Mouse (Mus musculus) lung, postnatal 36 days (tissue): ENCODE results near the gene Lgals9.

Experiments
- DNase-seq: peaks from one replicate; pipeline ENCODE4 v3.0.0; 2022; ENCODE audit warnings: mixed read lengths

The Lgals9 gene

GRCm38 (mm10) chr11:78973381-78974150 is 11.2 kb downstream of the Lgals9 start:
- DNase-seq, result peak; percentile 42

GRCm38 (mm10) chr11:78972811-78973351 is 11.9 kb downstream of the Lgals9 start:
- DNase-seq, result no peak

- DNase-seq, result no peak
These were observed 12.4 kb downstream of the Lgals9 start for GRCm38 (mm10) chr11:78972328-78972727.

GRCm38 (mm10) chr11:78971746-78972145 is 13.0 kb downstream of the Lgals9 start:
- no peak for DNase-seq

- DNase-seq, result no peak
These were observed 13.7 kb downstream of the Lgals9 start for GRCm38 (mm10) chr11:78971096-78971495.

GRCm38 (mm10) chr11:78968121-78968520 is 16.6 kb downstream of the Lgals9 start:
- no peak for DNase-seq

GRCm38 (mm10) chr11:78967371-78967770 is 17.4 kb downstream of the Lgals9 start:
- peak; percentile 84 for DNase-seq

GRCm38 (mm10) chr11:78961221-78961620 is 23.5 kb downstream of the Lgals9 start:
- DNase-seq, result no peak

GRCm38 (mm10) chr11:78959841-78960520 is 24.8 kb downstream of the Lgals9 start:
- peak; percentile 47 for DNase-seq

- no peak for DNase-seq
These were observed 25.4 kb downstream of the Lgals9 start for GRCm38 (mm10) chr11:78959367-78959766.

- peak; percentile 88 for DNase-seq
These were observed 28.5 kb downstream of the Lgals9 start for GRCm38 (mm10) chr11:78956260-78956659.

GRCm38 (mm10) chr11:78952467-78952866 is 32.3 kb downstream of the Lgals9 start:
- peak; percentile 44 for DNase-seq

- peak; percentile 52 for DNase-seq
These were observed 34.4 kb downstream of the Lgals9 start for GRCm38 (mm10) chr11:78950365-78950764.

- no peak for DNase-seq
These were observed 41.7 kb downstream of the Lgals9 start for GRCm38 (mm10) chr11:78943083-78943482.

- DNase-seq, result peak; percentile 13
These were observed 49.6 kb downstream of the Lgals9 start for GRCm38 (mm10) chr11:78935178-78935577.

- DNase-seq, result no peak
These were observed 50.0 kb downstream of the Lgals9 start for GRCm38 (mm10) chr11:78934727-78935126.

GRCm38 (mm10) chr11:78934307-78934706 is 50.4 kb downstream of the Lgals9 start:
- no peak for DNase-seq

- peak; percentile 64 for DNase-seq
These were observed 55.4 kb downstream of the Lgals9 start for GRCm38 (mm10) chr11:78929345-78929744.

- peak; percentile 24 for DNase-seq
These were observed 59.8 kb downstream of the Lgals9 start for GRCm38 (mm10) chr11:78924916-78925315.

GRCm38 (mm10) chr11:78924111-78924510 is 60.6 kb downstream of the Lgals9 start:
- no peak for DNase-seq

GRCm38 (mm10) chr11:78922678-78923407 is 61.9 kb downstream of the Lgals9 start:
- DNase-seq, result peak; percentile 62

GRCm38 (mm10) chr11:78920411-78920939 is 64.3 kb downstream of the Lgals9 start, which contains the start of gene Nos2:
Gene Nos2 (plus strand): TSS chr11:78920787.
- DNase-seq, result no peak

- no peak for DNase-seq
These were observed 65.0 kb downstream of the Lgals9 start for GRCm38 (mm10) chr11:78919745-78920144.
